Mouse (Mus musculus): Measurements from ENCODE around the gene Pdcd4.
"Not testable (repeated sequence)": the region's sequence is repeated elsewhere in the genome, so short reads cannot be mapped to it uniquely, and the experiment has no call there.

Pdcd4 gene

GRCm38 (mm10) chr19:53901931-53902738, 10.1 kb downstream of the Pdcd4 start:
- no peak for DNase-seq (ENCODE audit: low spot score)

DNA sequence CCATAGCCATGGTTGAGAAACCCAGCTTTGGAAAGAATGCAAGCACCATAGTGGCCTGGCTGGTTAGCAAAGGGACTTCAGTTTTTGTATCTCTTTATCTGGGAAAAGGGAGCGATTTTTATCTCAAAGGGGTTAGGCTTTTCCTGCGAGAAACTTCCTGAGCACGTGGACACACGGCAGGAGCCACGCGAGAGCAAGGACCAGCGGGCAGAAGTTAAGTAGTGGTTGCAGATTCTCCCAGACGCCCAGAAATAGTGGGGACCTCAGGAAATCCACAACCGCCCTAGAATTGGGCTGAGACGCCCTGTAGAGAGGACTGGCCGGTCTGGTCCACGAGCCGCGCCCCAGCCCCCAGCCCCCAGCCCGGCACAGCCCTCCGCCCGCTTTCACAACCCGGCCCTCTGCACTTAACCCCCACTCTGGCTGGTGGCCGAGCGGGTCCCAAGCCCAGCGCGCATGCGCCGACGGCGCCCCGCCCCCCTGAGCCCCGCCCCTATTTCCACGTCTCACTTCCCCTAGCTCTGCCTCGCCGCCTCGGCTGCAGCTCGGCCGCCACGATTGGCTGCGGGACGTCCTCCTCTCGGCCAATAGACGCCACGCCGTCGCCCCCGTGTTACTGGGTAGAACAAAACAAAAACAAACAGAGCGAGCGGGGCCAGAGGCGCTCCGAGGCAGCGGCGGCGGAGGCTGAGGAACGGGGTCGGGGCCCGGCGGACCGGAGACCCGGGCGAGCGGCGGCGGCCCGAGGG, 10.9 kb downstream of the Pdcd4 start:
- DNase-seq (ENCODE audit: low spot score): peak; percentile 87

DNA sequence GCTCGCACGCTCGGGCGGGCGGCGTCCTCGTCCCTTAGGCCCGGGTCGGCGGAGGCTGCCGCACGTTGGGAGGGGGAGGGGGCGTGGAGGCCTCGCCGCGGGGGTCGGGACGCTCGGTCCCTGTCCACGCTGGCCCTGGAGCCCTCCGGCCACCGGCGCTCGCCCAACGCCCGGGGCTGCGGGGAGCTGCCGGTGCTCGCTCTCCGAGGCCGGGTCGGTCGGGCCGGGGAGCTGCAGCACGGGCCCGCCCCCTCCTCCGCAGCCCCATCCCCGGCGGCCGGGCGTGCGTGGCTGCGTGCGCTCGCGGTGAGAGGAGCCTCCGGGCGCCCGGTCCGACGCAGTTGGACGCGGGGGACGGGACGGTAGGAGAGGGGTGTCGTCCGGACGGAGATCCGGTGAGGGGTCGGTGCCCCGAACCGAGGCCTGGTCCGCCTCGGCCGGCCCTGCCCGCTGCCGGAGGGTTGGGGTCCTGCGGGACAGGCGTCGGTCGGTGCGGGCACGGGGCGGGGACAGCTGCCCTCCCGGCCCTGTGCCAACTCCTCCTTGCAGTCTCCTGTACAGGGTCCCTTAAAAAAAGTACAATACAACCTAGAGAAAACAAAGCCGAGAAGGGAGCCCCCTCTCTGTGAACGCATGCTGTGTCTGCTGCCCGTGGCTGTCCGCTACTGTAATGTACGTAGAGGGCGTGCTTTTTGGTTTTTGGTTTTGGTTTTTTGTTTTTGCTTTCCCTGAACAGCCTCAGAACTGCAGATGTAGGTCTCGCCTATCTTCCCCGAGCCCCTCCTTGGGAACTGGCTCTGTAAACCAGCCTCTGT, 11.7 kb downstream of the Pdcd4 start:
- no peak for DNase-seq (ENCODE audit: low spot score)

- no peak for DNase-seq (ENCODE audit: low spot score)
These were observed 12.9 kb downstream of the Pdcd4 start for GRCm38 (mm10) chr19:53904833-53905480.

- DNase-seq (ENCODE audit: low spot score): no peak
These were observed 14.1 kb downstream of the Pdcd4 start for GRCm38 (mm10) chr19:53906033-53906702.

DNA sequence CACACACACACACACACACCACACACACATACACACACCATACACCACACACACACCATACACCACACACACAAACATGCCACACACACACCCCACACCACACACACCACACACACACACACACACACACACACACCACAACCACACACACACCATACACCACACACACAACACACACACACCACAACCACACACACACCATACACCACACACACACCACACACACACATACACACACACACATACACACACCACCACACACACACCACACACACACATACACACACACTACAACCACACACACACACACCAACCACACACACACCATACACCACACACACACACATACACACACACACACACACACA, 14.7 kb downstream of the Pdcd4 start:
- not testable (repeated sequence) for DNase-seq (ENCODE audit: low spot score)

DNA sequence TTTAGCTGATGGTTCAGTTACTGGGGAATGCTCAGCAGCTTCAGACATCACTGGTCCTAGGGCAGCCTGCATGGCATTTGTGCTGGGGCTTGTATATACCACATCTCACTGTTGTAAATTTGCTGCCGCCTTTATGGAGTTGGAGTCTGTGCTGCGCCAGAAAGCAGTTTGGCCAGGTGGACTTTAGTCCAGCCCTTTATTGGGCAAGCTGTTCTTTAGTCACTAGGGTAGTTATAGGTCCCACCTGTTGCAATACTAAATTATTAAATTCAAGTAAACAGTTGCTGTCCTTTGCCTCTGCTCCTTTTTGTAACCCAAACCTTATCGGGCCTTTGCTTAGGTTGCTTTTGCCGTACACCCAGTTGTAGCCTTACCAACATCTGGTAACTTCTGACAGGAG, 22.9 kb downstream of the Pdcd4 start:
- no peak for DNase-seq (ENCODE audit: low spot score)

DNA sequence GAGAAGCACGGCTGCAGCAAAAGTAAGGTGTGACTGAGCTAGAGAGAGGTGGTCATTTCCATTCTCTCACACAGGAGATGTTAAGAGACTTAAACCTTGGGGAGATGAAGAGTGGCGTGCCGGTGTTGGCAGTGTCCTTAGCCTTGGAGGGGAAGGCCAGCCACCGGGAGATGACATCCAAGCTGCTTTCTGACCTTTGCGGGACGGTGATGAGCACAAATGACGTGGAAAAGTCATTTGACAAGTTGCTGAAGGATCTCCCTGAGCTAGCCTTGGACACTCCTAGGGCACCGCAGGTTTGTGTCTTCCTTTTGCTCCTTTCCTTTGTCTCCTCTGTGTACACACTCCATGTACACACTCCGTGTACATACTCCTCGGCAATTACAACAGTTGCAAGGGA, 27.5 kb downstream of the Pdcd4 start:
- DNase-seq (ENCODE audit: low spot score): no peak

GRCm38 (mm10) chr19:53921996-53922395, 30.0 kb downstream of the Pdcd4 start:
- not testable (repeated sequence) for DNase-seq (ENCODE audit: low spot score)

GRCm38 (mm10) chr19:53925338-53925751, 33.3 kb downstream of the Pdcd4 start:
- no peak for DNase-seq (ENCODE audit: low spot score)

DNA sequence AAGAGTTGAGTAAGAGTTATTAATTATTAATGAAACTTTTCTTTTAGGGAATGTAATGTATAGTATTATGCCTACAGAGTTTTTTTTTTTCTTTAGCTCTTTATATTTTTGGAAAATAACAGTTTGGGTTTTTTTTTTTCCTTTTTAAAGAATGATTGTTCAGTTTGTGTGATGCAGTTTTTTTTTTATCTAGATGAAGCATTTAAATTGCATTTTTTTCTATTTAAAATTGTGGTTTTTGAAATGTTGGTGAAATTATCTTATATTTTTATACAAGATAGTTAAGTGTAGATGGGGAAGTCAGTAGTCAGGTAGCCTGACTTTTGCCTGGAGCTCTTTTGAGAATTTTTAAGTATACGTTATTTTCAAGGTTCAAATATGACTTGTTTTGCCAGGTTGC, 34.7 kb downstream of the Pdcd4 start:
- DNase-seq (ENCODE audit: low spot score): no peak

DNA sequence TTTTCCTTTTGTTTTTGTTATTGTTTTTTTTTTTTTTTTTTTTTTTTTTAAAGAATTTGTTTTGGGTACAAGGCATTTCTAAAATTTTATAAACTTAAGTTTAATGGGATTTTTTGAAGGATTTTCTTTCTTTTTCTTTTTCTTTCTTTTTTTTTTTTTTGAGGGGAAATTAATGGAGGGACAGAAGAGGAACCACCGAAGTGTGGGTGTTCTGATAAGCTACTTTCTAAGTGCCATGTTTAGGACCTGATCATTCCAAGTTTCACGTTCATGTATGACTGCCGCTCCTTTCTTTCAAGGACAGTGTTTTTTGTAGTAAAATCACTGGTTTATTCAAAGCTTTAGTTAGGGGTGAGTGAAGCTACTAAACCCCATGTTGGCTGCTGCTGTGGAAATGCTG, 37.2 kb downstream of the Pdcd4 start:
- no peak for DNase-seq (ENCODE audit: low spot score)

DNA sequence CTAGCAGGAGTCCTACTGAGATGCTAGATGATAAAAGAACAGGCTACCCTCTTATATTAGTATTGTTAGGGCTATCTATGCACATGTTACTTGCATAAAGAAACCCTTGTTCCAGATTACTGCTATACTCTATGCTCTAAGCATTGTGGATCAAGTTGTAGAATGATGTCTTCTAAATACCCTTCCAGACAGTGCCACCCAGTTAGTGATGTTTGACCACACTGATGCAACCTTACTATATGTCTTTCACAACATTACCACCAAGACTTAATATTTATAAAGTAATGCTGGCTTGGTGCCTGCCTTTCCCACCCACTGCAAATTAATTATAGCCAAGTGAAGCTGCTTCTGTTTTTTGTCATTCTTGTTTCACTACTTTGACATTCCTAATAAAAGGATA, 41.0 kb downstream of the Pdcd4 start:
- no peak for DNase-seq (ENCODE audit: low spot score)

DNA sequence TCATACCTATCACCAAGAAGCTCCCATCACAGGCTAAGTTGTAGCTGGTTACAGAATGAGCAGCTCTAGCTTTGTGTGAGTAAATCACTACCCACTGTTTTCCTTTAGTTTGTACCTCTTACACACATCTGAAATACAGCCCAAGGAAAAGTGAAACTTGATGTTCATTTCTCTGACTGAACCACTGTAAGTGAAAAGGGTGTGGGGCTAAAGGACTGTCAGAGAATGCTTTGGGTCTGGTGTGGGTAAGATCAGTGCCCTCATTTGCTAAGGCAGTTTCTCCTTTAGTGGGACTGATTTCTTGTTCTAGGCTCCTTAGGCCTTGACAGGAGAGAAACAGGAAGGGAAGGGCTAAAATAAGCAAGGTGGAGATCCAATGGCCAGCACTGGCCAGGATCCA, 42.0 kb downstream of the Pdcd4 start:
- no peak for DNase-seq (ENCODE audit: low spot score)

- DNase-seq (ENCODE audit: low spot score): no peak
These were observed 47.4 kb downstream of the Pdcd4 start for GRCm38 (mm10) chr19:53939467-53939866.

- no peak for DNase-seq (ENCODE audit: low spot score)
These were observed 49.1 kb downstream of the Pdcd4 start for GRCm38 (mm10) chr19:53941139-53941538.

GRCm38 (mm10) chr19:53942342-53942741, 50.3 kb downstream of the Pdcd4 start:
- DNase-seq (ENCODE audit: low spot score): no peak

- DNase-seq (ENCODE audit: low spot score): peak; percentile 96
These were observed 52.1 kb downstream of the Pdcd4 start, which contains the start of the genes Shoc2 and Bbip1 for GRCm38 (mm10) chr19:53943802-53944785. Gene Shoc2 (plus strand): TSS chr19:53944306. Gene Bbip1 (minus strand): TSS chr19:53944627.

GRCm38 (mm10) chr19:53944786-53945169, 52.7 kb downstream of the Pdcd4 start:
- no peak for DNase-seq (ENCODE audit: low spot score)
